Mouse (Mus musculus): ENCODE results near the gene Smg9.
A peak's percentile ranks its signal among the peaks of the same experiment; 100 is the strongest.
"Not testable (repeated sequence)": the region's sequence is repeated elsewhere in the genome, so short reads cannot be mapped to it uniquely, and the experiment has no call there.

The Smg9 gene

GRCm38 (mm10) chr7:24378049-24378701 is 21.2 kb upstream of the Smg9 start:
- no peak for DNase-seq

- no peak for DNase-seq
These were observed 19.5 kb upstream of the Smg9 start for GRCm38 (mm10) chr7:24379934-24380333.

DNA sequence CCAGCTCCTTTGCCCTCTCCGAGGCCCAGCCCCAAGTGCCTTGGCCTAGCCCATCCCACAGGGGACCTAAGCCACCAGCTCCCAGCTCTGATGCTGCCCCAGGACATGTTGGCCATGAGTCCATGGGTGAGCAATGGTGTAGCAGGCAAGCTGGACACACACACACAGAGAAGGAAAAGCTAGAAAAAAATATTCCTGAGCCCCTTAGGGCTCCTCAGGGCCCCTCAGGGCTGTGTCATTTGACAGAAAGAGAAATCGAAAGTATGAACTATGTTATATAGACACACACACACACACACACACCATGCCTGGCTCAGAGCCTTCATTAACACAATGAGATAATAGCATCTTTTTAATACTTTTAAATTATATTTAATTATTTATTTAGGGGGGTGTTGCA is 19.0 kb upstream of the Smg9 start:
- DNase-seq = no peak

DNA sequence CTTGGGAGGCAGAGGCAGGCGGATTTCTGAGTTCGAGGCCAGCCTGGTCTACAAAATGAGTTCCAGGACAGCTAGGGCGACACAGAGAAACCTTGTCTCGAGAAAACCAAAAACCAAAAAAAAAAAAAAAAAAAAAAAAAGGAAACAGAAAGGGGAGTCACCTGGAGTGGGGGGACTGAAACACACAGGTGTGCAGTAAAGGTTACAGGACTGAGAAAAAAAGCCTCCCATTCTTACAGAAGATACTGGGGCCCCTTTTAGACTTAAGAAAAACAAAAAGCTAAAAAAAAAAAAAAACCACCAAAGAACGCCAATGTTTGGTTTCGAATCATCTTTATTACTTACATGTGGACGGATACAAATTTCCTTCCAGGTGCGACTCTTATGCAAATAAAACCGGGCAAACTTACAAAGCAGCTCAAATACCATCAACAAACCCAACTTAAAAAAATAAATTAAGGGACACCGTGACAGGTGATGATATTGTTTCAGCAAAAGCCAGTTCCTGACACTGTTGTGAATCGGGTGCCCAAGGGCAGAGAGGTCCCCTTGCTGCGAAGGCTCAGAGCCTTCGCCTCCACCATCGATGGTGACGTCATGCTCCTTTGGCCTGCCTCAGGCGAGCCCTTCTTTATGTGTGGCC is 16.6 kb upstream of the Smg9 start:
- DNase-seq = no peak

DNA sequence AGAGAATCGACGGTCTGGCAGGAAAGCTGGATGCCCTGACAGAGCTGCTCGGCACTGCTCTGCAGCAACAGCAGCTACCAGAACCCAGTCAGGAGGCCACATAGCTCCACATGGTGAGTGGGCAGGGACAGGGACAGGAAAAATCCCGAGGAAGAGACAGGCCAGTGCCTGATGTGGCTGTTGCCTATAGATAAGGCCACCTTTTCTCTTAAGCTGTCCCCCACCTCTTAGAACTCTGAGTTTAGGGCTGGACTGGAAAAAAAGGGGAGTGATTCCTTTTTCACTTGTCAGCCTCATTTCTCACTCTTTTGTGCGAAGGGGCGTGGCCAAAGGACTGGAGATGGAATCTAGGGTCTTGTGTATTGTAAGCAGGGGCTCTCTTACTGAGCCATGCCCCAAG is 15.3 kb upstream of the Smg9 start:
- DNase-seq = no peak

DNA sequence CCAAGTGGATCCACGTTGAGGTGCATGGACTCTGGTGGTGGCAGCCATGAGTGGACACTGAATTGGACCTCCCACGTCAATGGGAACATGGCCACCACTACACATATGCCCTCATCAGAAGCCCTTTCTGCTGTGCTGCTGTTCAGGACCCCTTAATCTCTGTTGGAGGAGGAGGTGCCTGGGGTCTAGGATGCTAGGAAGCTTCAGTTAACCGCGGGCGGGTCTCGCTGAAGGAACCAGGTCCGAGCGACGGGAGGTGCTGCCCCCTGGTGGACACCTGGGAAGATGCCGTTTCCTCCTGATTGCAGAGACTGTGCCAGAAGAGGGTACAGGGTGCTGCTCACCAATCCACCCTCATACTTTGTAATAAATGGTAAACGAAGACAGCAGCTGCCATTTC is 14.6 kb upstream of the Smg9 start:
- DNase-seq = peak; percentile 73

DNA sequence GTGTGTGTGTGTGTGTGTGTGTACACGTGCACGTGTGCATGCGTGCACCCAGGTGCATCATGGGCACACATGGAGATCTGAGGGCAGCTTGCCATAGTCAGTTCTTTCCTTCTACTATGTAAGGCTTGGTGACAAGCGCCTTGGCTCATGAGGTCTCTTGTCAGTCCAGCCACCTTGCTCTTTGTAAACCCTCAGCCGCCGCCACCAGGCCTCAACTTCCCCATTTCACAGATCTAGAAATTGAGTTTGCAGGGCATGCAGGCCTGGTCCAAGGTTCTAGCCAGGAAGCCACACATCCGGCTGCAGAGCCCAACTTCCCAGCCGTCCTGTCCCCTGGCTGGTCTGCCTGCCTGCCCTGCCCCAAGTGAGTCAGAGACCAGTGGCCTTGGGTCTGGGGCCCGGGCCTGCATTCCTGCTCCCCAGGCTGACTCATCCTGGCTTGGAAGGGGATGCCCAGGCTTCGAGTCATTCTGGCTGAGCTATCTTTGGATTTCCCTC is 12.3 kb upstream of the Smg9 start:
- no peak for DNase-seq

DNA sequence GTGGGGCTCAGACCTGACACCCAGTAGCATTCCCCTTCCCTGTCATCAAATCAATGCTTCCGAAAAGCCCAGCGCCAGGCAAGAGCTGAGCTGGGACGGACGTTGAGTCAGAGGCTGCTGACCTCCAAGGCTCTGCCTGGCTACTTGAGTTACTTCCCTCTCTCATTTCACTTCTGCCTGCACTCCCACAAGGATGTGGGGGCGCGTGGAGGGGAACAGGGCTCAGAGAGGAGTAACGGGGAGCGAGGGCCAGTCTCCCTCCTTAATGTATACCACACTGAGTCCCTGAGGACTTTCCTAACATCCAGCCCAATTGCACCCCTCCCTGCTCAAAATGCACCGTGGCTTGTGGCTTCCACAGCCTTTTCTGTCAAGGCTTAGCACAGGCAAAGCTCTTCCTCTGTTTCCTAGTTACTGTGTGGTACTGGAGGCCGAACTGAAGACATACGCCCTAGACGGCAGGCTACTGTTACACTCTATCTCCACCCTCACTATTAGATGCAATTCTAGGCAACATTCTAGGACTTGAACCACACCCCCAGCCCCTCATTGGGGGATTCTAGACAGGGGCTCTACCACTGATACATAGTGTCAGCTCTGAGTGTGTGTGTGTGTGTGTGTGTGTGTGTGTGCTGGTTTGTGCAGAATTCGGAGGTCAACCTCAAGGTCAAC is 9.8 kb upstream of the Smg9 start:
- DNase-seq = no peak

GRCm38 (mm10) chr7:24390512-24390911 is 8.9 kb upstream of the Smg9 start:
- DNase-seq = no peak

GRCm38 (mm10) chr7:24391077-24391476 is 8.3 kb upstream of the Smg9 start:
- no peak for DNase-seq

GRCm38 (mm10) chr7:24391687-24392086 is 7.7 kb upstream of the Smg9 start:
- no peak for DNase-seq

DNA sequence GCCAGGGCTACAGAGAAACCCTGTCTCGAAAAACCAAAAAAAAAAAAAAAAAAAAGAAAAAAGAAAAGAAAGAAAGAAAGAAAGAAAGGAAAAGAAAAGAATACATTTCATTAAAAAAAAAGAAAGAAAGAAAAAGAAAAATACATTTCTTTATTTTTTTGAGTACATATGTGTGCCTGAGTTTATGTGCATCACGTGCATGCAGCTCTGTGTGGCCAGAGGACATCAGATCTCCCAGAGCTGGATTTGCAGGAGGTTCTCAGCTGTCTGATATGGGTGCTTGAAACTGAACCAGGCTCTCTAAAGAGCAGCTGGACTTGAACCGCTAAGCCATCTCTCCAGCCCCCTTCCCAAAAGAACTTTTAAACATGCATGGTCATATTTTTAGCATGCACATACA is 5.4 kb upstream of the Smg9 start:
- no peak for DNase-seq

- no peak for DNase-seq
These were observed 4.8 kb upstream of the Smg9 start for GRCm38 (mm10) chr7:24394475-24395161.

DNA sequence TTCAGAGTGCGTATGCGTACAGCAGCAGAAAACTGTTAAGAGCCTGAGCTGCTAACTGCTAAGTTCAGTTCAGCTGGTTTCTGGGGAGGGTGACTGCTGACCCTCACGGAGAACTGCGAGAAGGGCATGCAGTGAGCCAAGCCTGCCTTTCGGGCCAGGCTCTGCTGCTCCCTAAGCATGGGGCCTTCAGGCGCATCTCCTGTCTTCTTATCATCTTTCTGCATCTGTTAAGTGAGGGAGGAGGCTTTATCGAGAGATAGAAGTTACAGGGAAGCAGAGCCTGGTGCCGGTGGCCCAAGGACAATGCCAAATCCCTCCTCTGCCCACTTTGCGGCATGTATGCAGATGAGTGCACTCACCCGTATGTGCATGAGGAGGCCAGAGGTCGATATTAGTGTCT is 2.6 kb upstream of the Smg9 start:
- DNase-seq = no peak

GRCm38 (mm10) chr7:24398364-24398913 is 980 bp upstream of the Smg9 start:
- DNase-seq = no peak

GRCm38 (mm10) chr7:24400082-24400452 is 648 bp downstream of the Smg9 start:
- DNase-seq = no peak

DNA sequence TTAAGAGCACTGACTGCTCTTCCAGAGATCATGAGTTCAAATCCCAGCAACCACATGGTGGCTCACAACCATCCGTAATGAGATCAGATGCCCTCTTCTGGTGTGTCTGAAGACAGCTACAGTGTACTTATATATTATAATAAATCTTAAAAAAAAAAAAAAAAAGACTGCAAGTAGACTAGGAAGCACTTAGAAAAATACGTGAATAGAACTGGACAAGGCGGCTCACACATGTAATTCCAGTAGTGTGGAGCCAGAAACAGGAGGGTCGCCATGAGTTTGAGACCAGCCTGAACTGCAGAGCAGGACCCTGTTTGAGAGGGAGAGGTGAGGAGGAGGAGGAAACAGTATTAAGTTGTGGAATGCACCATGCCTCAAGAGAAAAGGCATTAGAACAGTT is 1.1 kb downstream of the Smg9 start:
- not testable (repeated sequence) for DNase-seq

GRCm38 (mm10) chr7:24402851-24403250 is 3.4 kb downstream of the Smg9 start:
- DNase-seq = no peak

DNA sequence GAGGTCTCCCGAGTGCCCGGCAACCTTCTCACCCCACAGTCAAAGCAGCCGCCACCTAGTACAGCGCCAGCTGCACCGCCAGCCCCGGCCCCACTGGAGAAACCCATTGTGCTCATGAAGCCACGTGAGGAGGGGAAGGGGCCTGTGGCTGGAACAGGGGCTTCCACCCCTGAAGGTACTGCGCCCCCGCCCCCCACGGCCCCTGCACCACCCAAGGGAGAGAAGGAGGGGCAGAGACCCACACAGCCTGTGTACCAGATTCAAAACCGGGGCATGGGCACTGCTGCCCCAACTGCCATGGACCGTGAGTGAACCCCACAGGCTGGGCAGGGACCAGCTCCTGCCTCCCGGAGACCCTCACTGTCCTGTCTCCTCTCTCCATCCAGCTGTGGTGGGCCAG is 6.2 kb downstream of the Smg9 start:
- DNase-seq = no peak

DNA sequence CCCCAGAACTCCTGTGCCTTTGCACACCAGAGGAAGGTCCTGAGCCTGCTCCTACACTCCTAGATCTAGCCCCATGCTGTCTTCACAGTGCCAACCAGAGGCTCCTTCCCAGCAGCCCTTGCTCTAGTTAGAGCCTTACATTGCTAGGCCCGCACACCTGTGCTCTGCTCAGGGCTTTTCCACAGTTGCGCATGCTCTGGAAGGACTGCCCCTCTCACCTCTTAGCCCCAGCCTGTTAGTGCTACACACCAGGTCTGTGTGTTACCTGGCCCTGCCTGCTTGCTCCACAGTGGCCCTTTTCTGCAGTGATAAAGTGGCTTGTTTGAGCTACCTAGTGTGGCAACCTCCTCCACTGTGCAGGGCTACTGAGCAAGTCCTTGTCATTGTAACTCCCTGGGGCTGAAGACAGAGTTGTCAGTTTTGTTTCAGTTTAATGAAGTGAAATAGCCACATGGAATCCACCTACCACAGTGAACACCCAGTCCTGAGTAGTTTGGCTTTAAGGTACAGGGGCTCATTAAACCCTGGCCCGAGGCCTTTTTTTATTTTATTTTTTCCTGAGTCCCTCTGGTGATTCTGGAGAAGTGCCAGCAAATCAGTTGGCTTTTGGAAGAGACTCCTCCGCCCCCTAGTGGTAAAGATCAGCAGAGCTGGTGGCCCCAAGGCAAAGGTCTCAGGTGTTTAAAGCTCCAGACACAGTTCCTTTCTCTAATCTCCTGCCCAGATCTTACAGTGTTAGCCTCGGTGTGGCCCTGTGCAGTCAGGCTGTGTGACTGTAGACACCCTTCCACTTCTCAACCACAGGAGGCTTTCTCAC is 7.3 kb downstream of the Smg9 start:
- DNase-seq = peak; percentile 85

- no peak for DNase-seq
These were observed 8.8 kb downstream of the Smg9 start for GRCm38 (mm10) chr7:24408186-24408585.

DNA sequence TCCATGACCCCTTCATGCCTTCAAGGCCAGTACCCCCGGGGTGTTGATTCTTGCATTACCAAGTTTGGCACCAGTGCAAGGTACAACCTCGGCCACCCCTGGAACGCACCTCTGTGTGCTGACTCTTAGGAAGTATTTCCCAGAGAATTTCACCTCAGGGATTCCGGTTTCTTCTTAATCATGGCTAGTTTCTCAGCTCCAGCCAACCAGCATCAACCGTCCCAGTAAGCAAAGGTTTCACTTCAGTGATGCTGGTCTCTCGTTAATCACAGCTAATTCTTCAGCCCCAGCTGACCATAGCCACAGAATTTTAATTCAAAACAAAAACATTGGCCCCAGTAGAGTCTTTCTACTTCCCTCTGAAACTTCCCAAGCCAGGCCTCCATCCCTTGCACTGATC is 10.7 kb downstream of the Smg9 start:
- no peak for DNase-seq

DNA sequence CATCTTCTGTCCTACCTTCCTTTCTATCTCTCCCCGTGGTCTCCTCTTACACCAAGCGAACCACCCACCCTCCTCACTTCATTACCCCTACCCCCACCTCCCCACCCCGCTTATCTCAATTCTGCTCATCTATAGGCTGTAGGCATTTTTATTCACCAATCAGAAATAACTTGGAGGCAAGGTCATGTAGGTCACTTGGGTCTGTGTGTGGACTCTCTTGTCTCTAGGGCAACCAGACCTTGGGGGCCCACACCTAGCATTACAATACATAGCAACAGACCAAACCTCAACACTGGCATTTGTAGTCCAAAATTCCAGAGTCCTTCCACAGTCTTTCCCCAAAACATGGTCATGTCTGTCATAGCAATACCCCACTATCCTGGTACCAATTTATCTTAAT is 11.4 kb downstream of the Smg9 start:
- DNase-seq = no peak

All from cerebellum, adult 8-10 months (tissue).